Mouse (Mus musculus) cerebellum, adult 18-20 months (tissue): ENCODE measurements at regions not wholly inside any gene's neighbourhood (a gene's known extent, or its start where the extent isn't known, plus 50 kb on each side); places are given as distances from the start of the nearest gene placed in this dataset.

Experiments used
- DNase-seq, 2 experiments: peaks; one replicate each; pipeline ENCODE4 v3.0.0; 2021

DNA sequence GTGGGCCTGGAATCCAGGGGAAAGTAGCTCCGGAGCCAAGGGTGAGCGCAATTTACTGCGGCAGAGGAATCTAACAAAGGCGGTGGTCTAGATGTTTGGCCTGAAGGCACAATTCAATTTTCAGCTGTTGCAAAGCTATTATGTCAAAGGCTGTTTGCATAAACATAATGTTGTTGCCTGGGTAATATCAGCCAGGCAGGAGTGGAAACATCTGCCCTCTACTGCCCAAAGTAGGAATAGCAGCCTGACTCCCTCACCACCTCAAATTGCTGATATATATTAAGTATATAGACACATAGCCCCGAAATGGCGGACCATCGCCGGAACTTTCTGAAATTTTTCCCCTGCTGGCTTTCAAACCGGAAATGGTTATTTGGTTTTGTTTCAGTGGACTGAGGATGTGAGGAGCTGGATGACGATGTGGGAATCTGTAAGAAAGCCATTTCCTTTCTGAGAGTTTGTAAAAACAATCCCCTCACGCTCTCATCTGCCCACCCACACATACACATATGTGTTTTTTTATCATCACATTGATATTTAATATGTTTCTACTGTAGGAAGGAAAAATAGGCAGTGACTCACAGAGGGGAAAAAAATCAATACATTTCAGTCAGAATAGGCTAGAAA, 173.1 kb upstream of the Clint1 start:
- peak; percentile 56 to 76 for DNase-seq

DNA sequence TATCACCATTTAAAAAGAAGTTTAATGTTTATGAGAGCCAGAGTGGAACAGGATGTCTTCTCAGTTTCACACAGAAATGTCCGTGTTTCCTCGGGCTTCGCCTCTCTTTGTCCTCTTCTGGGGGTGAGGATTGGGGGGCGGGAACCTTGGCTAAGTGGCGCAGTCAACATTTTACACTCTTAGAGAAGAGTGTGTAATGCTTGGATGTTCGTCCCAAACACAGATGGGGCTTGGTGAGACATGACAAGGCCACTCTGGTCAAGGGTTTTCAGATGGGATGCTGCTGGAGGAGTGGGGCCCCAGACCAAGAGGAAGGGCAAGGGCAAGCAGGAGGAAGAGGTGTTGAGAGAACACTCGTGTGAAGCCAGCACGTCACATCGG, 172.6 kb upstream of the Clint1 start:
- no peak for DNase-seq

DNA sequence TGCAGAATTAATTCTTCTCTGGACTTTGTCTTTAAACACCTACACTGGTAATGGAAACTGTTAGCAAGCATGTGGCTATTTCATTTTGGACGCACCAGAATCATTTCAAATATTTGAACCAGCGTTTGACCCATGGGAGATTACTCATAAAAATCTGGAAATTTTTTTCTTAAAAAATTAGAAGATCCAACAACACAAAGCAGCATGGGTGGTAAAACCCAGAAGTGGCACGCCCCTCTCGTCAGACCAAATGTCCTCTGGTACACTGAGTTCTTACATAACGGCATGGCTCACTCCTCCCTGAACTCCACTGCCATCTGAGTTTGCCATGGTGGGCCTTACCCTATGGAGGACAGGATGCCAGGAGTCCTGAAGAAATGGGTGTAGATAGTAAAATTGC, 166.3 kb upstream of the Clint1 start:
- no peak for DNase-seq

DNA sequence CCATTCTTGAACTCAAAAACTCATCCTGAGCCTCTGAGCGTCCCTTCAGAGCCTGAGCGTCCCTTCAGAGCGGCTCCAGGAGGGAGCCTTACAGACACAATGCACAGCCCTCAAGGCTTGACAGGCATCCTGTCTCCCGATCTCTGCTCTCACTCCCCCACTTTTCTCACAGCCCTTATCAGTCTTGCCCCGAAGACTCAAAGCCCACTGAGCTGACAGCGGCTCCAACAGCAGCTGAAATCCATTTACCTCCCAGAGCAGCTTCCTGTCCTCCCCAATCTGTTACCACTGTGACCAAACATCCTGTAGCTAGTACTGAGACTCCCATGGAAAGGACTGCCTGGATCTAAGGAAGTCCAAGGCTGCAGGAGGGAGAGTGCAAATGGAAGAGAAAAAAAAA, 158.6 kb upstream of the Clint1 start:
- no peak for DNase-seq

DNA sequence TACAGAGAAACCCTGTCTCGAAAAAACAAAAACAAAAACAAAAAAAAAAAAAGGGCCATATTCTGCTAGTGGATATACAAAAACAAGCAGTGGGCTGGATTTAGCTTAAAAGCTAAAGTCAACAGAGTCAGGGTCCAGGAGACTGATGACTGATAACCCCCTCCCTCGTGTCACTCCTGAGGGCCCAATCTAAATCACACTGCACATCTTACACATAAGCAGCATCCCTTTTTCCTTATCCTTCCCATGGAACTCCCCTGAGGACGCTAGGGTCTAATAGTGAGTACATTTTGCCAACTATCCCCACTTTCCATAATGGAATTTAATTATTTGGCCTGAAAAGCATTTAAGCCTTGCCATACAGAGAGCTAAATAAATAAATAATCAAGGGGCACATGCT, 150.3 kb upstream of the Clint1 start:
- no peak for DNase-seq

DNA sequence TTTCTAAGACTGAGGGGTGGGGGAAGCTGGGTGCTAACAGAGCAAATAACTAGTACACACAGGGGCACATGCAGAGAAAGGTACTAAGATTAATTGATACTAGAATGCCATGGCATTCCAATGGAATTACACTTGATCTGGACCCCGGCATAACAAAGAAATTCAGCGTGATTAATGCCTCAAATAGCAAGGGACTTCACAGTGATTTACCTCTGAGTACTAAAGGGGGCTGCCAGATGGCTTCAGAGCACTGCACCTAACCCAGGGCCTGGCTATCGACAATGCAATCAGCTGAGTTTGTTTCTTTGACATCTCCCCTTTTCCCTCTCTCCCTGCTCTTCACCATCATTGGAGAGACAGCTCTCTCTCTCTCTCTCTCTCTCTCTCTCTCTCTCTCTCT, 148.9 kb upstream of the Clint1 start:
- DNase-seq: no peak

DNA sequence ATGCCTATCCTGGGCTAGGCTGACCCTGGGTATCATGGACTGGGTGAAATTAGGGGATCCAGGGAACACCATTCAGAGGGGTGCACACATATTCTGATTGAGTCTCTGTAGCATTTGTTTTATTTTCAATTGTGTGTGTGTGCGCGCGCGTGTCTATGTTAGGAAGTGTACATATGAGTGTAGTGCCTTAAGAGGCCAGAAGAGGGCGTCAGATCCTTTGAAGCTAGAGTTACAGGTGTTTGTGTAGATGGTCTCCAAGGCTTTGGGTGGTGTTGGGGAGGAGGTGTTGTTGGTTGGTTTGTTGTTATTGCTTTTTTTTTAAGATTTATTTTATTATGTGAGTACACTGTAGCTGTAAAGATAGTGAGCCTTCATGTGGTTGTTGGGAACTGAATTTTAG, 147.4 kb upstream of the Clint1 start:
- no peak for DNase-seq

DNA sequence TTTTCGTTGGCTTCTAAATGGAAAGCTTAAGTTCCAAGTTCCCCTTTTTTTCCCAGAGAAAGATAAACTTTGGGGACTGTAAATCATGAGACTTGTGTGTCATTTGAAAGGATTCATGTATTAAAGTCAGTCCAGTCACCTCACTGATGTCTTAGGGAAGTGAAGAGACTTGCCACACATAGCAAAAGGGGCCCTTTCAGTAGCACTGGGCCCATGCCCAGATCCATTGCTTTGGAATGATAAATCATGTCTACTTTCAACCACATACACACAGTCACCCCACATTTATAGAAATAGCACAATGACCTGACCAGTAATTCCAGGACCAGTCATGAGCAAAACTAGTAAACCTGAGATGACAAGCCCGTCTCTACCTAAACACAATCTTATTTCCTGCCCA, 133.2 kb upstream of the Clint1 start:
- no peak for DNase-seq

DNA sequence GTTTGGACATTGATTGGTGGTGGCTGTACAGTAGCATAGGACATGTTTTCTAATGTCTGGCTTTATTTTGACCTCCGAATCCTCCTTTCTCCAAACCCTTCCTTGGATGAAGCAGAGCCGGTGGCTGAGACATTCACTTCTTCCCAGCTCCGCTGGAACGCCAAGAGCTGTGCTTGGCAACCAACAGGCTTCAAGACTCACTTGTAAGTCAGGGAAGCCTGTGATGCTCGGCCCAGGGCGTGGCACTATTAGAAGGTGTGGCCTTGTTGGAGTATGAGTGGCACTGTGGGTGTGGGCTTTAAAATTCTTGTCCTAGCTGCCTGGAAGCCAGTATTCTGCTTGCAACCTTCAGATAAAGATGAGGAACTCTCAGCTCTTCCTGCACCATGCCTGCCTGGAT, 132.0 kb upstream of the Clint1 start:
- no peak for DNase-seq

DNA sequence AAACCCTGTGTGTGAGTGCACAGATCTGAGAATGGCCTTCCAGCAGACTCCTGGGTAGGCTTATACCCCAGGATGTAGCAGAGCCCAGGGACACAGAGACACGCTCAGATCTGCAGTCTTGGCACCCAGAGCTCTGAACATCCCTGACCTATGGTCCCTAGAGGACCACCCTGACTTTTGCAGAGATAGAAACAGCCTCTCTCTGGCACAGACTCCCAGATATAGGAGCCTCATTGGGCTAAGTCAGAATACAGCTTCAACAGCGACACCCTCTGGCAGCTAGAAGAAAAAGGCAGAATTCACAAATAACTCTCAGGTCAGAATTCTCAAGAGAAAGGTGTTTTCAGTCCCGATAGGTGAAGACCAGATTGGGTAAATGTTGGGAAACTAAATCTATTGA, 115.3 kb upstream of the Clint1 start:
- DNase-seq: no peak

DNA sequence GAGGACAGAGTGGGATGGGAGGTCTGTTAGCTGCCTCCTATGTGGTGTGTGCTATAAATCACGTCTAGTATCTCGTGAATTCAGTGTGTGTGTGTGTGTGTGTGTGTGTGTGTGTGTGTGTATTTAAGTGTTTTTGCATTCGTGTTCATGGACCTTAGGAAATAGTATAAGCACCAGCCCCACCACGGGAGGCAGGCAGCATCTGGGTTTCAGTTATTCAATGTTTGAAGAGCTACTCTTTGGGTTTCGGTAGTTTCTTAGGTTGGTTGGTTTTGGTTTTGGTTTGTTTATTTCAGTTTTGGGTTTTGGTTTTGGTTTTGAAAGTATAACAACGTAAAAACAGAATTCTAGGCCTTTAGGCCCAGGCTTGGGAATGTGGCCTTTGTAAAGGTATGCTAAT, 113.5 kb upstream of the Clint1 start:
- no peak for DNase-seq

DNA sequence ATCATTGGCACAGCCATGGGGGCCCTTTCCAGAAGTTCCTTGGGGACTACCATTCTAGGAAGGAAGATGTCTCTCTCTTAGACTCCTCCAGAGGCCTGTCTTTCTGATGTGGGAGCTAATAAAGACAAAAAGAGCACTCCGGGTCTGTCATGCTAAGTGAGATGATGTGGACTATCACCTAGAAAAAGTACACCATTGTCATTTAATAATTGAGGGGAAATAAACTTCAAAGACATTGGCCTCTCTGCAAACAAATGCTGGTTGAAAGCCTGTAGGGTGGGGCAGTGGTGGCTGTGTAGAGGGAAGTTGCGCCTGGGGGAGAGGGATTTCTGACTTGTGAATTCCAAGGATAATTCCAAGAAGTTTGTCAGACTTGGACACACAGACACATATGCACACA, 105.9 kb upstream of the Clint1 start:
- no peak for DNase-seq

DNA sequence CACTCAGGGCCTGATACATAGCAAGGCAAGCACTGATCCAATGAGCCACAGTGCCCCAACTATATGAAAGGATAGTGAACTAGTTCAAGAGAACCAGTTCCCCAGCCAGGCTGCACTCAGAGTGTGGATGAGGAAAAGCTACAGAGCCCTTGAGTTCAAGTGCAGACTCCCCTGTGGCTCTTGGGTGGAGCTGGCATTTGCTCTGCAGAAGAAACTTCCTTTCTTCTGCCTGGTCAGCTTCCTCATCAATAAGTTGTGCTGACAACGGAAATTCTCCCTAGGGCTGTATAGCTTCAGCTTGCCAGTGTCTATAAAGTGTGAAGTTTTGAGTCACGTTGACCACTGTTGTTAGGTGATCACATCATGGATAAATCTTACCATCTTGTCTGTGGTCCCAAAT, 101.6 kb upstream of the Clint1 start:
- no peak for DNase-seq

DNA sequence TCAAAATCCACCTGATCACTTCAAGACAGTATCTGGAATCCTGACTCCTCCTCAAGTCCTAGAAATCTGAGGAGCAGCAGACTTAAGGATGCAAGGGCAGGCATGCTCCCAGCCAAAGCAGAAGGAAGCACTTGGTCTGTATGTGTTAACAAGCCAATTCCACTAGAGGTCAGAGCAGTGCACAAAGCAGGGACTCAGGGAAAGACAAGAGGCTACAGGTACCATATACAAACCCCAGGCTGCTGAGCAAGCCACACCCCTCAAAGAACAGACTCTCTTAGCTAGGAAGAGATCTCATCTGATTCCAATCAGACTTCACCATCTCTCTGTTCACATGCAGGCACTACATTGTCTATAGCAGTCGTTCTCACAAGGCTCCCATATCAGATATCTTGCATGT, 99.6 kb upstream of the Clint1 start:
- DNase-seq: peak in 1 of 2 experiments; percentile 18

DNA sequence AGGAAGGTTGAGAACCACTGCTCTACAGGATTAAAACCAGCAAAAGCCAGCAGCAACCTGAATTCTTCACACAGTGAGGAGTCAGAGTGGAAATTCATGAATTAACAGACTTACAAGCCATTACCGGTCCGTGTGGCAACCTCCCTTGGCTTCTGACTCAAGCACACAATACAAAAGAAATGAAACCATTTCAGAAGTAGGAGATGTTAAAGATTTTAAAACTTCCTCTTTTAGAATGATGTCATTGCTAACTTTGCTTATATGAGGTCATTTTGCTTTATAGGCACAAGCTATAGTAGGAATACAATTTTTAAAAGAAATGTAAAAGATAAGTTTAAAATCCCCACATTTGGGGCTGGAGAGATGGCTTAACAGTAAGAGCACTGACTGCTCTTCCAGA, 99.1 kb upstream of the Clint1 start:
- DNase-seq: no peak

DNA sequence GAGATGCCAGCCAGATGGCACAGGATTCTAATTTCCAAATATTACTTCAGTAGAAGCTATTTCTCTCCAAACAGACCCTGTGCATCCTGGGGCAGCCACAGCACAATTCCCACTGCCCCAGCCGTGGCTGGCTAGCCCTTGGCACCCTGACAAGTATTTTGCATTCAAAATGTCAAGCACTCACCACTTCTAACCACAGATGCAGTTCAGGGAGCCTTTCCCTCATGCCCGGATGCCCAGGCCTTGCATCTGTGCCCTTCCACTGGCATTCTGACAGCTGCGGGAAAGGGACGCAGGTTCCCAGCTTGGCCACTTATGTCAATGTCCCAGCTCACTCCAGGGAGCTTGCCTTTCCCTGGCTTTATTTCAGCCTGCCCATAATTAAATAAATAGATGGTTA, 84.8 kb upstream of the Clint1 start:
- no peak for DNase-seq

DNA sequence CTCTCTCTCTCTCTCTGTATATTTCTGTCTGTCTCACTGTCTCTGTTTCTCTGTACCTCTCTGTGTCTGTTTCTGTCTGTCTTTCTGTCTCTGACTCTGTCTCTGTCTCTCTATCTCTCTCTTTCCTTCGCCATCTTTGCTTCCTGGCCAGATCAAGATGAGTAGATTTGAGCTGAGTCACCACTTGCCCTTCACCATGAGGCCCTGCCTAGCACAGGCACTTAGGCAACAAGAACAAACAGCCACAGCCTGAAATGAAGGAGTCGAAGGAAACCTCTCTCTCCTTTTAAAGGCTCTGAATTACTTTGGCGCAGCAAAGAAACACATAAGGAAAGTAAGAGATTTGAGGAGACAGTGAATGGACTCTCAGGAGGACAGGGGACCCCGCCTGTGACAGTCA, 69.4 kb upstream of the Clint1 start:
- no peak for DNase-seq

DNA sequence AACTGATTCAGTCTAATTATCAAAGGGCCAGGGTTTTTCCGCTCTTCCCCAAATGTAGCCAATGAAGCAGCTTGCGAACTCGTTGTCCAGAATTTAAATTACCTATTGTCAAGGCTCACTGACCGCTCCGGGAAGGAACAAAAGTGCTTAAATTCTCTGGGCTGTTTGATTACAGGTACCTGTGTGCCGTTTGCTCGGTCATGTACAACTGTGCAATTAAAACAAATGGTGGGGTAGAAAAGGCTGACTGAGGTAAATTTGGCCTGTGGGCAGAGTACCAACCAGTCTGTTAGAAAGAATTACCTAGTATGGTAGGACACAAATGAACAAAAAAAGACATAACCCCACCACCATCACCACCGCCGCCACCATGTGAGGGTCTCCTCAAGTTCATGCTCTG, 66.0 kb upstream of the Clint1 start:
- no peak for DNase-seq

DNA sequence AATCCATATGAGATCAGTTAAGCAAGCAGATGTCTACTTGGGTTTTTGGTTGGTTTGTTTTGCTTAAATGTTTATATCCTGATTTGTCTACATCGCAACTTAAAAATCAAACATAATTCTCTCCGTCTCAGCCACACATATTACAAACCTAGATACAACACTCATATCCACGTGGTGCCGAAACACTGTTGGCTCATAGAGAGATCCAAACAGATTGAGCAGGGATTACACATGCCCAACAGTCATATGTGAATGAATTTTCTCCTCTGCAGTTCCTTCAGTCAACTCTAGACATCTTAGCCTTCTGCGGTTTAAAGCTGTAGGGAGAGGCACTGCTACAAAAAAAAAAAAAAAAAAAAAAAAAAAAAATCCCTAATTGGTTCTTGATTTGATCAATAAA, 64.4 kb upstream of the Clint1 start:
- DNase-seq: no peak

DNA sequence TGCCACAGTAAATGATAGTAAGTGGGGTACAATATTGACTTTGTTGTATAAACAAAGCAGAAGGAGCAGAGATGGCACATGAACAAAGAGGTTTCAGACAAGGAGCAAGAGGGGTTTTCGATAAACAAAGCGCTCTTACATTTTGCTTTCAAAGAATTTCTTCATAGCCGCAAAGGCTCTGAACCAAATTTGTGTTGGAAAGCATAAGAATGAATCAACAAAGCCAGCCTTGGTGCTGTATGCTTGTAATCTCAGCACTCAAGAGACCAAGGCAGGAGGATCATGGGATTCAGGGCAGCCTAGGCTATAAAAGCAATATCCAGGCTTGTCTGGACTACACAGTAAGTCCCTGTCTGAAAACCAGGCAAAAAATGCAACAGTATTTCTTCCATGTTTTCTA, 62.0 kb upstream of the Clint1 start:
- no peak for DNase-seq

DNA sequence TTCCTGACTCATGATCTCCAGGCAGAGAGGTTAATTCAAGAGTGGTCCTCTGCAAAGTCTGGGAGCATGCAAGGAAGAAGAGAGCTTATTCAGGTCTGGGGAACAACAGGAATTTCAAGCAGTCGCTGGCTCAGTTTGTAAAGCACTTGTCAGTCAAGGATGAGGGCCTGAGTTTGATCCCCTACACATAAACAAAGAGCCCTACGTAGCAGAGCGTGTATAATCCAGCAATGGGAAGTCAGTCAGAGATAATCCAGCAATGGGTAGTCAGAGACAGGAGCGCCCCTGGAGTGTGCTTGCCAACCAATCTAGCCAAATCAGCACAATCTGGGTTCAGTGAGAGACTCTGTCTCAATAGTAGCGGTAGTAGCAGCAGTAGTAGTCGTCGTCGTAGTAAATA, 61.3 kb upstream of the Clint1 start:
- DNase-seq: no peak

DNA sequence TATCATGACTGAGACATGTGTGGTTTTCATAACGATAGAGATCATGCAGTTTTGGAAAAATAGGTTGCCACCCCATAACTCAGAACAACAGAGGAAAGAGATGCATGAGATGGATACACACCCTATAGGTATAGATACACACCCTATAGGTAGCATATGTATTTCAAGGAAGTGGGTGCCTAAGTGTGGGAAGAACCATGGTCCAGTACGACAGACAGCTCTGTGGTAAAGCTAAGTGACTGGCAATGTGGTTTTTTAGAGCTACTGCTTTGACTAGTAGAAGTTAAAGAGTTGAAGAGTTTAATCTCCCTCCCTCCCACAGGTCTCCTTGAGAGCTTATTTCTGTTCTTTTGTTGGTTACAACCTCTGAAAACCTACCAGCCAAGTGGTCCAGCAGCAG, 60.2 kb upstream of the Clint1 start:
- no peak for DNase-seq

DNA sequence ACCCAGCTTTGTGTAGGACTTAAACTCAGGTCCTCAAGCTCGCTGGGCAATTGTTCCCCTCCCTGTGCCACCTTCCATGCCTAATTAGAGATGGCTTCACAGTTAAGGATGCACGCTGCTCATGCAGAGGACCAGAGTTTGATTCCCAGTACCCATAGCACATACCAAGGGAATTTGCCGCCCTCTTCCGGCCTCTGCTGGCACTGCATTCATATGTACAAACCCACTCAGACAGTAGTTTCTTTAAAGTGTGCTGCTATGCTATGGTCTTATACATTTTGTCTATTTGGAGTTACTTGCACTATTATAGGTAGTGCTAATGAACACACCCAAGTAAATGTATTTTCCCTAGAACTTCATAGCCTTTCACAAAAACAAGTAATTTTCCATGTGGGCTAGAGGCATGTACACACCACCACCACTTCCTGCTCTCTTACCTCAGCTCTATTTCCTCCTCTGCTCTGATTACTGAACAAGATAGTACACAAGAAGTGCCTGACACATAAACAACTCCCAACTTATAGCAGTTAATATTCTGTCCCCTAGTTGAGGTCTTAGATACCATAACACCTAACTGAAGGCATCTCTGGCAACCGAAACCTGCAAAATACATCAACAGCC, 57.4 kb upstream of the Clint1 start:
- DNase-seq: no peak

DNA sequence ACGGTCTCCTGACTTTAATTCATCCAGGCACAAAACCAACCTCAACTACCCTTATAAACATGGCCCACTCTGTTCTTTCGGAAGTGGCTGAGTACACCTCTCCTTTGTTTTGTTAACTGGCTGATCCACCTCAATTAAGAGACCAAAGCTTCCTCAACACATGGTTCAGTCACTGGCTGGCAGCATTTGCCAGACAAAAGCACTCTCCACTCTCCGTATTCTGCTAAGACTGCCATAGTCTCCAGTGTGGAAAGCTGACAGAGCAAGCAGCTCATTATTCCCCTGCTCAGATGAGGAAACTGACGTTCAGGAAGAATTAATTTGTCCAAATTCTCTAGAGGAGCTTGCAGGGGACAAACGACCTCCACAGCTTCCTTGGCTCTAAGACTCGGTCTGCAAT, 56.5 kb upstream of the Clint1 start:
- DNase-seq: no peak

DNA sequence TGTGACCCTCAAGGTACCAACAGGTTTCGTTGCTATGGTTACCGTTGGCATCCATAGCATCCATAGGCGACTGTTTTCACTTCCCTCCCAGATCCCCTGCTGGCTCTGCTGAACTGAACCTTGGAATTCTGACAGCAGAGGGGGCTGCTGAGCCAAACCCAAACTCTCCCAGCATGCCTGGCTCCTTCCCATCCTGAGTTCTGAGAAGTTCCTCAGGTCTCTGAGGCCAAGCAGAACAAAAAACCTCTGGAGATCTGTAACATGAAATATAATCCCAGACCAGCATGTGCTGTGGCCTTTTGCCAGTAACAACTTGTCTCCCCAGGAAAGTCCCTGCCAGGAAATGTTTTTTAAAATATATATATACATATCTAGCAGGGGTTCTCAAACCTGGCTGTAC, 56.1 kb upstream of the Clint1 start:
- peak; percentile 5 to 6 for DNase-seq
